Mouse (Mus musculus): ENCODE measurements around the gene Lin7c.

Lin7c gene

GRCm38 (mm10) chr2:109917496-109918413 is 27.1 kb downstream of the Lin7c start, which contains the start of gene Lgr4:
Gene Lgr4 (plus strand): TSS chr2:109917647.
- peak; percentile 76 for DNase-seq

GRCm38 (mm10) chr2:109918592-109919262 is 28.1 kb downstream of the Lin7c start:
- peak; percentile 10 for DNase-seq

GRCm38 (mm10) chr2:109920471-109920870 is 29.8 kb downstream of the Lin7c start:
- DNase-seq = no peak

- no peak for DNase-seq
These were observed 30.8 kb downstream of the Lin7c start for GRCm38 (mm10) chr2:109921298-109922035.

GRCm38 (mm10) chr2:109922306-109922705 is 31.7 kb downstream of the Lin7c start:
- no peak for DNase-seq

GRCm38 (mm10) chr2:109923031-109923430 is 32.4 kb downstream of the Lin7c start:
- DNase-seq = no peak

GRCm38 (mm10) chr2:109923945-109924344 is 33.3 kb downstream of the Lin7c start:
- DNase-seq = no peak

- no peak for DNase-seq
These were observed 36.3 kb downstream of the Lin7c start for GRCm38 (mm10) chr2:109926984-109927383.

GRCm38 (mm10) chr2:109927446-109927845 is 36.8 kb downstream of the Lin7c start:
- DNase-seq = no peak

GRCm38 (mm10) chr2:109927876-109928275 is 37.2 kb downstream of the Lin7c start:
- DNase-seq = no peak

- DNase-seq = no peak
These were observed 38.1 kb downstream of the Lin7c start for GRCm38 (mm10) chr2:109928791-109929190.

GRCm38 (mm10) chr2:109929256-109929655 is 38.6 kb downstream of the Lin7c start:
- no peak for DNase-seq

- no peak for DNase-seq
These were observed 39.7 kb downstream of the Lin7c start for GRCm38 (mm10) chr2:109930366-109930765.

- DNase-seq = no peak
These were observed 40.1 kb downstream of the Lin7c start for GRCm38 (mm10) chr2:109930771-109931170.

- DNase-seq = no peak
These were observed 41.5 kb downstream of the Lin7c start for GRCm38 (mm10) chr2:109931978-109932780.

- DNase-seq = no peak
These were observed 42.5 kb downstream of the Lin7c start for GRCm38 (mm10) chr2:109933151-109933550.

GRCm38 (mm10) chr2:109934086-109934485 is 43.4 kb downstream of the Lin7c start:
- no peak for DNase-seq

- DNase-seq = no peak
These were observed 44.5 kb downstream of the Lin7c start for GRCm38 (mm10) chr2:109935194-109935593.

- DNase-seq = no peak
These were observed 45.2 kb downstream of the Lin7c start for GRCm38 (mm10) chr2:109935754-109936409.

GRCm38 (mm10) chr2:109936410-109936755 is 45.7 kb downstream of the Lin7c start:
- DNase-seq = no peak

GRCm38 (mm10) chr2:109941973-109942444 is 51.4 kb downstream of the Lin7c start:
- DNase-seq = no peak

Data from right cerebral cortex, postnatal 4 days (tissue).